Mouse (Mus musculus) kidney, postnatal 0 days (tissue): ENCODE measurements at regions not wholly inside any gene's neighbourhood (a gene's known extent, or its start where the extent isn't known, plus 50 kb on each side); places are given as distances from the start of the nearest gene placed in this dataset.

Experiments used
- ATAC-seq: fragments of 200-750 bp; cut with Nextera tagmentation; replicated peaks from 2 replicates; pipeline ENCODE4 v1.8.0; 2017; ENCODE audit warnings: low read depth, moderate number of reproducible peaks, moderate TSS enrichment, moderate library complexity; ENCODE audit not compliant: low FRiP score
- DNase-seq: peaks from one replicate; pipeline ENCODE4 v3.0.0-alpha.2; 2016; ENCODE audit warnings: low spot score
- H3K27ac ChIP-seq: fragments of 300-500 bp; sonication (generic); 2 replicates; pipeline ENCODE4 v1.5.1; 2014; ENCODE audit warnings: mild to moderate bottlenecking
- H3K27me3 ChIP-seq: fragments of 300-500 bp; sonication (generic); 2 replicates; pipeline ENCODE4 v1.6.1; 2014; ENCODE audit warnings: low read length, mixed read lengths; ENCODE audit not compliant: insufficient read depth
- H3K36me3 ChIP-seq: fragments of 300-500 bp; sonication (generic); 2 replicates; pipeline ENCODE4 v1.6.1; 2014; ENCODE audit warnings: low read length, mixed read lengths; ENCODE audit not compliant: insufficient read depth
- H3K4me1 ChIP-seq: fragments of 300-500 bp; sonication (generic); replicated peaks from 2 replicates; pipeline ENCODE4 v1.6.1; 2014; ENCODE audit warnings: antibody characterized with exemption, low read length, mixed read lengths; ENCODE audit not compliant: insufficient read depth
- H3K4me2 ChIP-seq: fragments of 300-500 bp; sonication (generic); 2 replicates; pipeline ENCODE4 v1.6.1; 2014; ENCODE audit warnings: mild to moderate bottlenecking, low read length, moderate library complexity, mixed read lengths
- H3K4me3 ChIP-seq: fragments of 300-500 bp; sonication (generic); replicated peaks from 2 replicates; pipeline ENCODE4 v1.5.1; 2014; ENCODE audit warnings: low read depth, low read length
- H3K9ac ChIP-seq: fragments of 300-500 bp; sonication (generic); 2 replicates; pipeline ENCODE4 v1.6.1; 2014; ENCODE audit warnings: low read depth, low read length
- H3K9me3 ChIP-seq: fragments of 300-500 bp; sonication (generic); replicated peaks from 2 replicates; pipeline ENCODE4 v1.6.1; 2016; ENCODE audit warnings: low read length, inconsistent platforms, mixed read lengths
- CTCF ChIP-seq: IDR thresholded peaks from 2 replicates; pipeline ENCODE4 v1.5.1; 2016; ENCODE audit warnings: antibody characterized with exemption, low read depth, mild to moderate bottlenecking, moderate library complexity
- WGBS: fragments of 180-500 bp; shearing (Covaris S2); extraction: QIAGEN DNeasy Blood & Tissue Kit; methylation state at CpG from one replicate; pipeline ENCODE4 v1.1.7; 2014; 5-methylcytosine and 5-hydroxymethylcytosine counted together

DNA sequence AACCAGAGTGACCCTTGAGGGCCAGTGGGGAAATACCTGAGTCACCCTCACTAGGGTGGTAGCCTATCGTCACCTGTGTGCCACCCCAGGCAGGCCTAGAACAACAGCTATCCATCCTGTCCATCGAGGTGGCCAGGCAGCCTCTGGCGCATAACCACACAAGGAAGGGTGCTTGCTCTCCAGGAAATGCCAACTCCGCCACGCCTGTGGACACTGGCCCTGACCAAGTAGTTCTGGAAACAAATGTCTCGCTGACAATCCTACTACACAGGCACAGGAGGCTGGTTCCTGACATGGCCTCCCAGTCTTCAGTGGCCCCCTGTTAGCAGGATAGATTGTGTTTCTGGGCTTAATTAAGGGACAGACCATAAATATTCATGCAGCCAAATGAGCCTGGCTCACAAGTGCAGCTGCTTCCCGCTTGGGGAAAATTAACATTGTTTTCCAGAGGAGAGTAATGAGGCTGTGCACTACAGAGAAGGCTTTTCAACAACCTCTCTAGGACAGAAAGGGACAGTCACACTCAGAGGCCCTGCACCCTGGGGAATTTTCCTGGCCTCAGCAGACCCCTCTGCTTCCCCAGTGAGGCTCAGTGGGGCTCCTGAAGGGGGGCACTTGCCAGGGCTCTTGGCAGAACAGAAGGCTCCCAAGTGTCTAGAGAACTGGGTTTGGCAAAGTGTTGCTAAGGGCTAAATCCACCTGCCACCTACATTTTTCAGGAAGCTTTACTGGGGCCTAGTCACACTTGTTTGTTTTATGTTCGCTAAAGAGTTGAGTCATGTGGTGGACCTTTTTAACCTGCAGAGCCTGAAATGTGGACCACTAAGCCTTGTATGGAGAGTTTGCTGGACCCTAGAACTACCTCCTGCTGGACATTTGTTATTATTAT, 143.2 kb upstream of the Gm12830 start:
- Histone ChIP-seq H3K4me2 (no peak overlapping the region), H3K27me3 (no peaks in the 10 kb centered on the region), H3K27ac (peak overlapping the region; percentile 37; the same call in 1 of the 2 replicates), H3K36me3 (no peaks in the 10 kb centered on the region), H3K9ac (no peak overlapping the region), H3K9me3 (no peaks in the 10 kb centered on the region), H3K4me1 (peaks cover 7% of the 10 kb centered on the region; the same call in 1 of the 2 replicates), H3K4me3 (no peak overlapping the region)
- DNase-seq: peak; percentile 52
- 41% methylated on average over 8 of the region's 8 CpGs for WGBS
- ATAC-seq: no peak
- no peak for TF ChIP-seq CTCF

DNA sequence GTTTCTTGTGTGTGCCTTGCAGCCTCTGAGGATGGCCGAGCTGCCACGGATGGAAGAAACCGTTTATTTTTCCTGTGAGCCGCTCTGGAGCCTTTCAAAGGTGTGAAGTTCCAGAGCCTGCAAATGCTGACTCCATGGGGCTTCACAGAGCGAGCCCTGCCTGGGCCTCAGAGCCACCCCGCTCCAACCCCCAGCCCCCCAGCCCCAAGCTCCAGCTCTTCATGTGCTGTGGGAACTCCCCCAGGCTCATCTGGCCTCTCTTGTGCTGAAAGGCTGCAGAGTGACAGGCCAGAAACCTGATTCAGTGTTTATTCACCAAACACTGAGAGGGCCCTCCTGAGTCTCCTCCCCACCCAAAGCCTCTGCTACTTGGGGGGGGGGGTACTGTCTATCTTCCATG, 141.2 kb upstream of the Gm12830 start:
- Histone ChIP-seq H3K36me3 (no peaks in the 10 kb centered on the region), H3K9ac (no peak overlapping the region), H3K4me2 (no peak overlapping the region), H3K27me3 (no peaks in the 10 kb centered on the region), H3K4me1 (peaks cover 7% of the 10 kb centered on the region; the same call in 1 of the 2 replicates), H3K27ac (peak overlapping the region; percentile 42; the same call in 1 of the 2 replicates), H3K4me3 (no peak overlapping the region), H3K9me3 (no peaks in the 10 kb centered on the region)
- DNase-seq (peak; percentile 70), ATAC-seq (0 out of 2 replicates have a peak, but pooled peaks have one; percentile 37)
- no peak for TF ChIP-seq CTCF
- WGBS: 28% methylated on average over 6 of the region's 6 CpGs

DNA sequence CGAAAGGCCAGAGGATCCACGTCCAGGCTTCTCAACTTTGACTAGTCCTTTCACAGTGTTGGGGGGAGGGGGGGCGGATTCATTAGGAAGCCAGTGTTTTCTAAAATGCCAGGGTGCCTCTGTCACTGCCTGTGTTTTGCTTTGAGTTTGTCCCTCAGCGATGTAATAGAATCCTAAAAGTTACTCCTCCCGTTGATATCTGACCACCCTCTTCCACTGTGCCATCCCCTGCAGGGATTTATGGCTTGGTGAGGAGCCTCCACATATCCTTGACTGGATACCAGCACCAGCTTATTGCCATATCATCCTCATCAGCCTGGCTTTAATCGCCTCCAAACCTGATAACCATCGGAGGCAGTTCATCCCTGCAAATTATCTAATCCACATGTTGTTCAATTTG, 138.6 kb upstream of the Gm12830 start:
- Histone ChIP-seq H3K4me2 (no peak overlapping the region), H3K9me3 (no peaks in the 10 kb centered on the region), H3K9ac (no peak overlapping the region), H3K4me1 (peaks cover 4% of the 10 kb centered on the region; the same call in 1 of the 2 replicates), H3K27ac (no peak overlapping the region), H3K36me3 (no peaks in the 10 kb centered on the region), H3K27me3 (no peaks in the 10 kb centered on the region), H3K4me3 (no peak overlapping the region)
- TF ChIP-seq CTCF: no peak
- 38% methylated on average over 7 of the region's 7 CpGs for whole genome bisulfite sequencing
- ATAC-seq (no peak; the same call in 1 of the 2 replicates), DNase-seq (peak; percentile 78)

GRCm38 (mm10) chr4:114683696-114684095, 137.8 kb upstream of the Gm12830 start:
- TF ChIP-seq CTCF: no peak
- H3K27ac ChIP-seq: no peak overlapping the region; the same call in 1 of the 2 replicates
- H3K9ac ChIP-seq: no peak overlapping the region
- H3K4me1 ChIP-seq: no peaks in the 10 kb centered on the region; the same call in 1 of the 2 replicates
- DNase-seq (no peak), ATAC-seq (no peak)
- H3K4me3 ChIP-seq: no peak overlapping the region
- no peaks in the 10 kb centered on the region for H3K36me3 ChIP-seq
- WGBS: 75% methylated on average over 5 of the region's 5 CpGs
- H3K9me3 ChIP-seq: no peaks in the 10 kb centered on the region
- H3K4me2 ChIP-seq: no peak overlapping the region
- H3K27me3 ChIP-seq: no peaks in the 10 kb centered on the region

DNA sequence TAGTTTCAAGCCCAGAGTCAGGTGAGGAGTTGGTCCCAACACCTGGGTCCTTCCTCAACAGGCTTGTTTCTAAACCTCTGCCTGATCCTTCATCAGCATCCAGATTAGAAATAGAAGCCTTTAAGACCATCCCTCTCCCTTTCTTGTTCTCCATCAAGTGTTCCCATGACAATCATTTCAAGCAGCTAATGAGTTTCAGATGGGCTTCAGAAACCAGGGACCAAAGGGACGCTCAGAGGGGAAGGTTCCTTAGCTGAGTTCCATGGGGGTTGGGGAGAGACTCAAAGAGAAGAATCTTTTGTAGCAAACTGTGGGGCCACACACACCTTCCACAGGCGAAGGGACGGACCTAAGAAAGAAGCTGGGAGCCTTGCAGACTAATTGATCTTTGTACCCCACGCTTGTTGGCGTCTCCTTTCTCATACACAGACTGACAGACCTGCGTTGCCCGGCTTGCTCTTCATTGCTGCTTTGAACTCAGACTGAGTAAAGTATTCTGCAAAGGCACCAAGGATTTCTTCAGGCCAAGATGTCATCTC, 136.6 kb upstream of the Gm12830 start:
- no peaks in the 10 kb centered on the region; the same call in 1 of the 2 replicates for H3K4me1 ChIP-seq
- no peak overlapping the region for H3K4me2 ChIP-seq
- no peaks in the 10 kb centered on the region for H3K27me3 ChIP-seq
- H3K4me3 ChIP-seq: no peak overlapping the region
- H3K9ac ChIP-seq: no peak overlapping the region
- H3K9me3 ChIP-seq: no peaks in the 10 kb centered on the region
- WGBS: 82% methylated on average over 7 of the region's 7 CpGs
- no peak for TF ChIP-seq CTCF
- no peak for DNase-seq
- no peak overlapping the region for H3K27ac ChIP-seq
- no peak for ATAC-seq
- H3K36me3 ChIP-seq: no peaks in the 10 kb centered on the region

DNA sequence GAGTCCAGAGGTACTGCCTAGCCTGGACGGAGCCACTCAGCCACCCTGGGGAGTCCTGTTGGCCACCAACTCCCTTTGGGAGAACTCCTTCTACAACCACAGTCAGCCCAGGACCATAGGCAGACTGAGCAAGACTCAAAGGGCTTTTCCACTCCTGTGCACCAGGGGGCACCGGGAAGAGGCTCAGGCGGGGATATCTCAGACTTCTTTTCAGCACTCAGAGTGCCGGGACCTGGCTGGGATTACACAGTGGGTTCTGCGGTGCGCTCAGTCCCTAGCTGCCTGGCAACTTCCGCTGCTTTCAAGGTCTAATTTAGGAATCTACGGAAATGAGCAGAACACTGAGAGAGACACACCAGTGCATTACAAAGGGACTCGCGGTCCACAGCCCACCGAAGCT, 136.1 kb upstream of the Gm12830 start:
- H3K4me3 ChIP-seq: no peak overlapping the region
- no peaks in the 10 kb centered on the region for H3K4me1 ChIP-seq
- DNase-seq (peak; percentile 91), ATAC-seq (peak; percentile 65)
- no peak overlapping the region for H3K9ac ChIP-seq
- 18% methylated on average over 11 of the region's 11 CpGs for WGBS
- H3K27ac ChIP-seq: no peak overlapping the region
- TF ChIP-seq CTCF: peak; percentile 75
- no peaks in the 10 kb centered on the region for H3K36me3 ChIP-seq
- H3K9me3 ChIP-seq: no peaks in the 10 kb centered on the region
- H3K4me2 ChIP-seq: peak overlapping the region; percentile 21
- no peaks in the 10 kb centered on the region for H3K27me3 ChIP-seq
